Mouse (Mus musculus) activated CD4-positive, CD25-positive, alpha-beta regulatory T cell, adult 4 months (primary cell): ENCODE results near the gene Sympk. TPM values are rescaled to one million over a fixed set of nuclear protein-coding genes. Genes with fewer than 3 reads are reported as not detected.

ENCODE experiments used
- ATAC-seq: one replicate; pipeline ENCODE4 v1.8.0; 2017
- polyA plus RNA-seq, 2 experiments: library from polyadenylated mRNA; unstranded; fragments of 100-300 nt; shearing (Covaris generic); gene quantifications; one replicate each; pipeline ENCODE4 v1.2.1; 2017

Sympk gene
- 10 to 100 TPM in 1 of 2 experiments, 1 to 10 TPM in 1; 10.0 to 10.3 TPM for polyA plus RNA-seq

DNA sequence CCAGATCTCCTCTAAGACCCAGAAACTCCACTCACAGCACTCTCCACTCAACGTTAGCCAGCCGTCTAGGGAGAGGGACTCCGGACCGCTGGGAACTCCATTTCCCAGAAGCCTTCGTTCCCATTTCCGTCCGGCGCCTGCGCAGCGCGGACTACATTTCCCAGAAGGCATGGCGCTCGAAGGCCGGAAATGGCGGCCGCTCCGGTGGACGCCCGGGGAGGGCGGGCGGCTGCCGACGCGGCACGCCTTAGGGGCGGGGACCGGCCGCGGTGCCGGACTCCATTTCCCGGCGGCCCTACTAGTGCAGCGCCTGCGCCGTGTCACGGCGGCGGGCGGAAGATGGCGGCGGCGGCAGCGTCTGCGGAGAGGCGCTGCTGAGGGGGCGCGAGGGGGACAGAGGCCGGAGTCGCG, at the start of gene Sympk:
Gene Sympk, plus strand, starts transcription at position 282 of the 411 bp plus-strand sequence.
- peak; percentile 92 for ATAC-seq

DNA sequence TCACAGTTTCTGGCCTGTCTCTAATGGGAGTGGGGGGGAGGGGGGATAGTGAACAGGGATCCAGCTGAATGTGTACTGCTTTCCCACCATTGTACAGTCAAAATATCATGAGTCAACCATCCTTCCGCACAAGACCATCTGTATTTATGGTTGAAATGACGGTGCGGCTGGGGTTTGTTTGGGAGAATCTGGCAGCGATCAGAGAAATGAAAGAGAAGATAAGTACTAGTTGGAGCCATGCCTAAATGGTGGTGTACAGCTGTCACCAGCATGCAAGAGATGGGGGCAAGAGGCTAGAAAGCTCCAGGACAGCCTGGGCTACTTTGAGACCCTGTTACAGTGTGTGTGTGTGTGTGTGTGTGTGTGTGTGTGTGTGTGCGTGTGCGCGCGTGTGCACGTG, 45.8 kb upstream of the Sympk start:
- ATAC-seq, result no peak

DNA sequence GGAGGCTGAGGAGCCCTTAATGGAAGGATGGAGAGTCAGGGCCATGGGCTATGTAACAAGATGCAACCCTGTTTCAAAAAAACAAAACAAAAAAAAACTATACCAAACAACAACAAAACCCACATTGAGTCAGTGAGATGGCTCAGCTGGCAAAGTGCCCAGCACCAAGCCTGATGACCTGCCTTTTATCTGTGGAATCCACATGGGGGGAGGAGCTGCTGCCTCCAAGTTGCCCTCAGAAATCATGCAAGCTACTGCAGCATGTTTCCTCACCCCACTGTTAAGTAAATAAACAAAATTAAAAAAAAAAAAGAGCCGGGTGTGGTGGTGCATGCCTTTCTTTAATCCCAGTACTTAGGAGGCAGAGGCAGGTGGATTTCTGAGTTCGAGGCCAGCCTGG, 37.7 kb upstream of the Sympk start:
- ATAC-seq, result no peak

DNA sequence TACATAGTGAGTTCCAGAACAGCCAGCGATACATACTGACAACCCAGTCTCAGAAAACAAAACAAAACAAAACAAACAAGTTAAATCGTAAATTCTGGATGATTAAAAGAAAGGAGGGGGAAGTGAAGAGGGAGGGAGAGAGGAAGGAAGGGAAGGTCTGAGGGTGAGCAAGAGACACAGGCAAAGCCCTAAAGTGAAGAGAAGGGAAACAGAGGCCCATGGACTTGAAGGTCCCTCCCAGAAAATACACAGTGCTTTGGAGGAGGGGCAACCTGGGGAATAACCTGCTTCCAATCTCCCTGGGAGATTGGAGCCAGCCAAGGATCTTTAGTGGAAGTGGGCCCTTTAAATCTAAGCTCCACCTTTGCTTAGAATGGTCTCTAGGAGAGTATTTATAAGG, 37.1 kb upstream of the Sympk start, which contains the start of gene Nanos2:
Gene Nanos2, plus strand, starts transcription at position 301 of the 400 bp plus-strand sequence.
- ATAC-seq, result no peak

DNA sequence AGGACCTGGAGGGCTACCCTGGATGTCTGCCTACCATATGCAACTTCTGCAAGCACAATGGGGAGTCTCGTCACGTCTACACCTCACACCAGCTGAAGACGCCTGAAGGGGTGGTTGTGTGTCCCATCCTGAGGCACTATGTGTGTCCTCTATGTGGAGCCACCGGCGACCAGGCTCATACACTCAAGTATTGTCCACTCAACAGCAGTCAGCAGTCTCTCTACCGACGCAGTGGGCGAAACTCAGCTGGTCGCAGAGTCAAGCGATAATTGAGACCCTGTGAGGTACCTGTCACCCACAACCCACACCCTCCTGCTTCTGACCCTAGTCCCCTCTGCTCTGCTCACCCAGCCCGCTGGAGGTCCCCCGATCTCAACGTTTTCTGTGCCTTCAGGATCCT, 36.4 kb upstream of the Sympk start:
- ATAC-seq, result no peak

DNA sequence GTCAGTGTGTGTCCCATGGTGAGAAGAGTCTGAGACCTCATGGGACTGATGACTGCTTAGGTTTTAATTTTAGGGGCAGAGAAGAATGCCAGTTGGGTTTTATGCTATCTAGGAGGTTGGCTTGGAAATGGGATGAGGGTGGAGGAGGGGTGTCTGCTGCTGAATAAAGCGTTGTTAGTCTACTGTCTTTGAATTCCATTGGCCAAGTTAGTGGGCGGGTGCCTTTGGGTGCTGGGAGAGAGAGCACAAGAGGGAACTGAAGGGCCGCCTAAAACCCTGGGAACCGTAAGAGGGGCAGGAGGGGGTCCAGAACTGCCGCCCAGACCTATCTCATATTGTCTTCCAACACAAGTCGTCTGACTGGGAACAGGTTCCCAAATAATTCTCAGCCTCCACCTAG, 35.4 kb upstream of the Sympk start:
- ATAC-seq, result no peak

DNA sequence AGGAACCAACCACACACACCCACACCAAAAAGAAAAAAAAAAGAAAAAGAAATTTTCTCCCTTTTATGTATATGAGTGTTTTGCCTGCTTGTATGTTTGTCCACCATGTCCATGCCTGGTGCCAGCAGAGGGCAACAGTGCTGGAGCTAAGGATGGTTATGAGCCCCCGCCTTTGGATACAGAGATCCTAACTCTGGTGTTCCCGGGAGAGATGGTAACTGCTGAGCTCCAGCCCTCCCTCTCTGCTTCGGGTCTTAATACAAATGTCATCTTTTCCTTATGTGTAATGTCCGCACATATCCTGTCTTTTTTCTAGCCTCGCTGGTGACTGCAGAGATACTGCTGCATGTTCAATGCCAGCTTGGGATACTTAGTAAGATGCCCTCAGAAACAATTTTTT, 34.2 kb upstream of the Sympk start:
- ATAC-seq, result no peak

DNA sequence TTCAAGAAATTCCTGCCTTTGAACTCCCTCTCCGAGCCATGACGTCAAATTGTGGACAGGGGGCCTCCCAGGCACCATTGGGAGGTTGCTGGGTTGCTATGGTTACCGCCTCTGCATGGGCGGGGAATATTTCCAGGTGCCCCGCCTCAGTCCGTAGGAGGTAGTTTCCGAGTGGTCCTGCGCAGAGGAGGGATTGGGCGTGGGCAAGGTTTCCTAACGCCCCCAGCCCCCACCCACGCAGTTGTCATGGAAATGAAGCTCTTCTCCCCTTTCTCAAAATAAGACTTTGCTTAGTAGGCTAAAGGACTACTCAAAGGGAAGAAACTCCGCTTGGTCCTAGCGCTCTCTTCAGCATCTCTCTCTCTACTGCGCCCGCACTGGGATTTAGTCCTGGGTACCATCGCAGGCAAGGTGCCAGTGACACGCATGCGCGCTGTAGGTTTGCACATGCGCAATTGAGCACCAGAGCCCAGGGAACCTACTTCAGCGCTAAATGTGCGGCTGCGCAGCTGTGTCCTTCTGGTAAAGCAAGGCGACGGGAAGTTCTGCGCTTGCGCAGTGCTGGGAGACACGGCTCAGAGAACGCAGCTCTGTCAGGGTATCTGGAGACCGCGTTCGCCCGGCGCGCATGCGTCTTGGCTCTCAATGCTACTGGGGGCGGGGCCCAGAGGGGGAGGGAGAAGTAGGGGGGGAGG, 33.4 kb upstream of the Sympk start, which contains the start of gene Mypop:
Gene Mypop, plus strand, starts transcription at position 645 of the 695 bp plus-strand sequence.
- peak; percentile 79 for ATAC-seq

DNA sequence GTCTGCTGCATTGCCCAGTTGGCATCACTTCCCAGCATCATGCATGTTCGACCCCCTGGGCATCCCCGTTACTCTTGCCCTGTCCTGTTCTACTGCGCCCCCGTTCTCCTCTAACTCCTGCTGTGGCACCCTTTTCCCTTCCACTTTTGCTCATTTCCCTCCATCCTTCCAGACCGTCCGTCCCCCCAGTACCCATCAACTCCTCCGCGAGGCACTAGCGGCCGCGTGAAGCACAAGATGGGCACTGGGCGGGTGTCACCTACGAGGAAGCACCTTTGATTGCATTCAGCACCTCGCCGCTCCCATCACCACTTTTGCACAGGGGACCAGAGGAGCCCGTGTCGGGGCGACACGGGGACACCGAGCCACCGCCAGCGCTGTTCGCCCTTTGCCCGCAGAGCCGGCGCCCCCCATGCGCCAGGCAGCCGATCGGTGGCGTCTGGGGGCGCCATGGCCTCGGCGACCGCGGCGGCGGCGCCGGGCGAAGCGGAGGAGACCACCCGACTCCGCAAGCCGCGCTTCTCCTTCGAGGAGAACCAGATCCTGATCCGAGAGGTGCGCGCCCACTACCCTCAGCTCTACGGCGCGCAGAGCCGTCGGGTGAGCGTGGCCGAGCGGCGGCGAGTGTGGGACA, 32.4 kb upstream of the Sympk start:
- no peak for ATAC-seq

DNA sequence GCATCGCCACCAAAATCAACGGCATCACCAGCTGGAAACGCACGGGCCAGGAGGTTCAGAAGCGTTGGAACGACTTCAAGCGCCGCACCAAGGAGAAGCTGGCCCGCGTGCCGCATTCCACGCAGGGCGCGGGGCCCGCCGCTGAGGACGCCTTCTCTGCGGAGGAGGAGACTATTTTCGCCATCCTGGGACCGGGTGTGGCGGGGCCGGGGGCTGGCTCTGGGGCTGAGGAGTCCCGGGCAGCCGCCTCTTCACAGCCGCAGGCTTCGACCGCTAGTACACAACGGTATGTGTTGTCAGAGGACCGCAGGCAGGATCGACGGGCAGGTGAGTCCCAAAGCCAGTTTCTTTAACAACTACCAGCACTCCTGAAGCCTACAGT, 31.9 kb upstream of the Sympk start:
- no peak for ATAC-seq

DNA sequence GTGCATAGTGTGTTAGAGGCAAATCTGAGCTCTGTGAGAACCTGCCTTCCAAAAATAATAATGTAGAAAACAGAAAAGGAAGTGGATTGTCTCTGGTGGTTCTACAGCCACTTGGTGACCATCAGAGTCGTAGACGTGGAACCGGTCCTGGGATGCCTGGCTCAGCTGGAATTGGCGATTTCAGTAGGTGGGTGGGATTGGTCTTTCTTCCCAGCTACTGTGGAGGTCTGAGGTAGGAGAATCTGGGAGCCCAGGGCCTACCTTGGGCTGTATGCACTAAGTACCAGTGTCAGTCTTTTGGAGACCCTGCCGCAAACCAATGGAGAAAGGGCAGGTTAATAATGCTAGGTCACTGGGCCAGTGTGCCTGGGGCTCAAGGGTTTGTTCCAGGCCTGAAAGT, 31.1 kb upstream of the Sympk start:
- no peak for ATAC-seq

DNA sequence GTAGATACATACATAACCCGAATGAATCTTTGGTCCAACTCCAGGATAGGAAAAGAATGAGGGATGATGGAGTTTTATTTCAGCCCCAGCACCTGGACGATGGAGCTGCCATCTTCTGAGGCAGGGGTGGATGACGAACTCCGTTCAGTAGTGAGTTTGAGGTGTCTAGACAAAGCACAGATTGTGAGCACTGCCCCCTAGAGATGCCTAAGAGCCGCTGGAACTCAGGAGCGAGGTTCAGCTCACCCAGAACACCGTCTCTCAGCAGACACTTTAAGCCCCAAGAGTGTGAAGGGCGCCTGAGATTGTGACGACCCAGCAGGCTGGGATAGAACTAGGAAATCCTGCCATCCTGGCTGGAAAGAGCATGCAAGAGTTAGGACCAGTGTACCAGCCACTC, 25.3 kb upstream of the Sympk start:
- no peak for ATAC-seq

DNA sequence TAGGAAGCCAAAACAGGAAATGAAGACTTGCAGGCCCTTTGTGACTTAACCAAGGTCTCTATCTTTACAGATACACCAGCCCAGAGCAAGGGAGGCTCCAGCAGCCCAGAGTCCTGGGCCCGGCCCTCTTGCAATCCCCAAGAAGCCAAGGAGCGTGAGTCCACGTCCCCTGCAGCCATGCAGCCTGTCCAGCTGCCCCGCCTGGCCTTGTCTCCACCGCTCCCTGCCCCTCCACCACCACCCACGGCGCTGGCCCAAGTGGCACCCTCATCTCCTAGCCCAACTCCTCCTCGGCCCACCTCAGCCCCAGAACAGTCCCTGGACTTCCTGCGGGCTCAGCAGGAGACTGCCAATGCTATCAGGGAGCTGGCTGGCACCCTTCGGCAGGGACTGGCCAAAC, 23.8 kb upstream of the Sympk start:
- no peak for ATAC-seq

DNA sequence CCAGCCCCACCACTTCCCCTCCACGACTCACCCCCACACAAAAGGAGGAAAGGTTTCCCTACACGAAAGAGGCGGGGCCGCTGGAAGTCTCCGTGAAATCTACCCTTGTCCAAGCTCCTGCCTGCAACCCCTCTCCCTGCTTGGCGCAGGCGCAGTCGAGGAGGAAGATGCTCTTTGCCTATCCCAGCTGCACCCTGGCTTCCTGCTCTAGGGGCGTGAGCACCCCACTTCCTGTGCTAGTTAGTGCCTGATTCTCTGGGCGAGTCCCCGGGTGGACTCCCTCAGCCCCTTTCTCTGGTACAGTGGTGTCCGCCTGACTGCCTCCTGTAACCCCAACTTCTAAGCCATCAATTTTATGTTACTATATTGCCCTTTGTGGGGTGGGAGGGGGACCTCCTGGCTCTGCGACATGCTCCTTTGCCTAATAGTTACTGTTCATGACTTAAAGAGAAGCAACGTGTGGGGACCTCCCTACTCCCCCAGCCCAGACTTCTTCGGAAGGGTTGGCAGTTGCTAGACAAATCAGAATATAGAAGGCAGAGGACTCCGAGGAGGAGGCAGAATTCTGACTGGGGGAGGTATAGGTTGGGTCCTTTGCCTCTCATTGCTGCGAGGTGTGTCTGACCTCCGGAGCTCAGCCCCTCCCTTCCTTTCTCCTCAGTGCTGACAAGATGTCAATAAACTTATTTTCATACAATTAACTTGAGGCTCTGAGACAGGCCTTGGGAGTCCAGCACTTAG, 22.9 kb upstream of the Sympk start:
- peak; percentile 75 for ATAC-seq

DNA sequence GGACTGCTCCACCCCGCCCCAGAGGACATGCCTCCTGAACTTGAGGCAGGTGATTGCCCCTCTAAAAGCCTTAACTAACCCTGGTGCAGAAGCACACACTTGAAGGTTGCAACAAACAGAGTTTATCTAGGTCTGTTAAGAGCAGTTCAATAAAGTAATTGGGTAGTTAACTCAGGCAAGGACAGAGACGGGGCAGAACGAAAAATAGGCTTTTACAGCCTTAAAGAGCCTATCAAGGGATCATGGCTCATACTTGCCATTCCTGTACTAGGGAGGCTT, 22.4 kb upstream of the Sympk start:
- no peak for ATAC-seq

DNA sequence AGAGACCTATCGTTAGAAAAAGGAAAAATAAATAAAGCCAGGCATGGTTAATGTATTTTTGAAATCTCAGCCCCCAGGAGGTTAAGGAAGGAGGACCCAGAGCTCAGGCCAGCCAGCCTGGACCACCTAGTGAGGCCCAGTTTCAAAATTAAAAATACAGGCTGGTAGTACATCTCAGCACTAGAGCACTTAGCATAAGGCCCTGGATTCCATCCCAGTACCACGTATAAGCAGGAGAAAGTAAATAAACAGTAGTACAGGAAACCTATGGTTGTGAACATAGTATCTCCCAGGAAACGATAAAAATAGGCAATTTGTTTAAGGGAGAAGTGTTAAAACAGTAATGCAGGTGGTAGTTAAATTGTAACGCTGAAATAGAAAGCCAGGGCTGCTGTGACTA, 22.1 kb upstream of the Sympk start:
- no peak for ATAC-seq

DNA sequence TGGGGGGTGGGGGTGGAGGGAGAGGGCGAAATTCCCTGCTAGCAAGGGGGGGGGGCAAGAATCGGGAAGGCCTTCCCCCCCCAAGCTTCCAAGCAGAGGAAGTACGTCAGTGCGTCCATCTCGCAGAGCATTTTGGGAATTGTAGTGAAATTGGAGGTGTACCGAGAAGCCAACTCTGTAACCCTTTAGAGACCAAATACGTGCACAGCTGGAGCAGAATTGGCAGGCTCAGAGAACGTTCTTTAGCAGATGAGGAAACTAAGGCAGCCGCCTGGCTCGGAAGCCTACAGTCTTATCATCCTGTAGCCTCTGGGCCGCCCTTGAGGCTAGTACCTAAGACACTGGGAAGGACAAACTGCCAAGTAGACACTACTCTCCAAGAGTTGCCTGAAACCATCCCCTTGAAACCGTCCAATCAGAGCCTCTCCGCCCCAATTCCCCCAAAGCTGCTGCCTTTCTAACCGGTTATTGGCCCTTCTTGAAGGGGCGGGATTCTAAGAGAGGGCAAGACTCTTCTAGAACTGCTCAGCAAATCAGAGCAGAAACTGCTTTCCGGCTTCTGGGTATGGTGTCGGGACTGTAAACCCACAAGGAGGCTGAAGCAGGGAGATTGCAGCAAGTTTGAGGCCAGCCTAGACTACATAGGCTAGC, 21.2 kb upstream of the Sympk start:
- ATAC-seq, result peak; percentile 24

DNA sequence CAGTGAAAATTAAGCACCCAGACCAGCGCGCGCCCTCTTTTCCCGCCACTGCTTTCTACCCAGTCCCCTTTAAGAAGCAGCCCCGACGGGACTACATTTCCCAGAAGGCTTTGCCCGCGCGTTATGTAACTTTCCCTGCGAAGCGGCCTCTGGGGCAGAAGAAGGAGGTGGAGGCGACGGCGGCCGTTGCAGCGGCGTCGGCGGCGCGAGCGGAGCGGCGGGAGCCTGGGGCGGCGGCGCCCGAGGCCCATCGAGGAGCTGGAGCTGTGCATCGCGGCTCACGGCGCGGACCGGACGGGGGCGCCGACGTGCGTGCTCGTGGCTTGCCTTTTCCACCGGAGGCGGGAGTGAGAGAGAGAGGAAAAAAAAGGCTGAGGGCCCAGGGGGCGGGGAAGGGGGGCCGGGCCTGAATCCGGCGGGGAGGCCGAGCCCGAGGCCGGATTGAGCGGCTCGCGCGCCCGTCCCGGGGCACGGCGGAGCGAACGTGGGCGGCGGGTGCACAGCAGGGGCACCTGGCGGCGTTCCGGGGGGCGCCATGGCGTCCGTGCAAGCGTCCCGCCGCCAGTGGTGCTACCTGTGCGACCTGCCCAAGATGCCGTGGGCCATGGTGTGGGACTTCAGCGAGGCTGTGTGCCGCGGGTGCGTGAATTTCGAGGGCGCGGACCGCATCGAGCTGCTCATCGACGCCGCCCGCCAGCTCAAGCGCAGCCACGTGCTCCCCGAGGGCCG, 20.1 kb upstream of the Sympk start, which contains the start of gene Irf2bp1:
Gene Irf2bp1, plus strand, starts transcription at position 143 of the 729 bp plus-strand sequence.
- ATAC-seq, result peak; percentile 58

DNA sequence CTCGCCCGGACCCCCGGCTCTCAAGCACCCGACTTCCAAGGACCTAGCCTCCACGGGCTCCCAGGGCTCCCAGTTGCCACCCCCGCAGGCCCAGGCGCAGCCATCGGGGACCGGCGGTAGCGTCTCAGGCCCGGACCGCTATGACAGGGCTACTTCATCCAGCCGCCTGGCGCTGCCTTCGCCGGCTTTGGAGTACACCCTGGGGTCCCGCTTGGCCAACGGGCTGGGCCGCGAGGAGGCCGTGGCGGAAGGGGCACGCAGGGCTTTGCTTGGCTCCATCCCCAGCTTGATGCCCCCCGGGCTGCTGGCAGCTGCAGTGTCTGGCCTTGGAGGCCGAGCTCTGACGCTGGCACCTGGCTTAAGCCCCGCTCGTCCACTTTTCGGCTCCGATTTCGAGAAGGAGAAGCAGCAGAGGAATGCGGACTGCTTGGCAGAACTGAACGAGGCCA, 19.5 kb upstream of the Sympk start:
- no peak for ATAC-seq

DNA sequence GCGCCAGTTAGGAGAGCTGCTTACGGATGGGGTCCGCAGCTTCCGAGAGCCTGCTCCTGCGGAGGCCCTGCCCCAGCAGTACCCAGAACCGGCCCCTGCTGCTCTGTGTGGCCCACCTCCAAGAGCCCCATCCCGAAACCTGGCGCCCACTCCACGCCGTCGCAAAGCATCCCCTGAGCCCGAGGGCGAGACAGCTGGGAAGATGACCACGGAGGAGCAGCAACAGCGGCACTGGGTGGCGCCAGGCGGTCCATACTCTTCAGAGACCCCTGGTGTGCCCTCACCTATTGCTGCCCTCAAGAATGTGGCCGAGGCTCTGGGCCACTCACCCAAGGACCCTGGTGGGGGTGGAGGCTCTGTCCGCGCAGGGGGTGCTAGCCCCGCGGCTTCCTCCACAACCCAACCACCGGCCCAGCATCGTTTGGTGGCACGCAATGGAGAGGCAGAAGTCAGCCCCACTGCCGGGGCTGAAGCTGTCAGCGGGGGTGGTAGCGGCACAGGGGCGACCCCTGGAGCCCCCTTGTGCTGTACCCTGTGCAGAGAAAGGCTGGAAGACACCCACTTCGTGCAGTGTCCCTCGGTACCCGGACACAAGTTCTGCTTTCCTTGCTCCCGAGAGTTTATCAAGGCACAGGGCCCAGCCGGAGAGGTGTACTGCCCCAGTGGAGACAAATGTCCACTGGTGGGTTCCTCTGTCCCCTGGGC, 18.6 kb upstream of the Sympk start:
- ATAC-seq, result no peak

DNA sequence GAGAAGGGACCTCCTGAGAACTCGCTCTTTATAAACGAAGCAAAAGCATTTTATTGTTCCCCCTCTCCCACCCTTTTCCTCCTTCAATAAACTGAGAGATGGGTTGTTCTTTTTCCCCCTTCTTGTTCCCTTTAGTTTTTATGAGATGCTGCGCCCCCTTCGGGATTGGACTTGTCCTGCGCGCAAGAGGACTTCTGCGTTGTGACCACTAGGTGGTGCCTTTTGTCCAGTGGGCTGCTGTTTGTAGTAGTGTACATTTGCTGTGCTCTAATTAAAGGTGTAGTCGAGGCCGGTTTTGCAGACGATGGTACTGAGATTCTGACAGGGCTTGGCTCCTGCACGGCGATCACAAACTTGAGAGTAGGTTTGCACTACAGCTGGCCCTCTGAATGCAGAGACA, 17.7 kb upstream of the Sympk start:
- peak; percentile 29 for ATAC-seq
